Mouse (Mus musculus): Measurements from ENCODE around the gene Mtmr4. TPM values are rescaled to one million over a fixed set of nuclear protein-coding genes. Genes with fewer than 3 reads are reported as not detected.

Gene Mtmr4
- total RNA-seq (2021), result 10 to 100 TPM; 88.0 to 93.4 TPM

DNA sequence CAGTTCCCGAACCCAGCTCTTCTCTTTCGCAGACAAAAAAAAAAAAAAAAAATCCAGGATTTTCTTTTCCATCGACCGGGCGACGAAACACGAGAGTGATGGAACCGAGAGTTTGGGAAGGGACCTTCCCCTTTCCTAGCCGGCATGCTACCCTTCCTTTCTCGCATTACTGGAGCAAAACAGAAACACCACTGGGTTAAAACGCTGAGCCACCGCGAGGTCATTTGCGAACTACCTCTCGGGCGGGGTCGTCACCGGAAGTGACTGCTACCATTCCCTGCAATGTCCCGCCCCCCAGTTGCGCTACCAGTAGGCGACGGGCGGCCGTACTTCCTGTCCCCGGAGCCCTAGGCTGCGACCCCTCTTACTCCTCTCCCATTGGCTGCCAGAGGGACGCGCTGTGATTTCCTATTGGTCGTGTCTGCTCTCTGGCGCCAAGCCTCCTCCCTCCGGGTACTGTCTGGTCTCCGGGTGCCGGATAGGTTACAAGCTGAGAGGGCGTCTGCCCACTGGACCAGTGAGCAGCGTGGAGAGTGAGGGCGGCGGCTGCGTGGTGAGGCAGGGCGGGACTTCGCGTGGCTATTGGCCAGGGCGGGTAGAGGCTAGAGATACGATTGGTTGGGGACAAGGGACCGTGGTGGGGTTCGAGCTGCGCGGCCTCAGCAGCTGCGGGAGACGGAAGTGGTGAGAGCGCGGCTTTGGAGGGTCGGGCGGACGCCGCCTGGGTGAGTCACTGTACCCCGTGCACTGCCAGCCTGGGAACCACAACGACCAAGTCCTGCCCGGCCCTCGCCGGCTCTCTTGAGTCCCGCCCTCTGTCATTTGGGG, at the start of gene Mtmr4:
TSS of gene Mtmr4 (plus strand) at position 637 of the 828 bp plus-strand sequence.
- intact Hi-C loops (cut with DNase I), result no loop called here
- DNase-seq (ENCODE audit: low spot score in 2 of 2), result peak; percentile 100

DNA sequence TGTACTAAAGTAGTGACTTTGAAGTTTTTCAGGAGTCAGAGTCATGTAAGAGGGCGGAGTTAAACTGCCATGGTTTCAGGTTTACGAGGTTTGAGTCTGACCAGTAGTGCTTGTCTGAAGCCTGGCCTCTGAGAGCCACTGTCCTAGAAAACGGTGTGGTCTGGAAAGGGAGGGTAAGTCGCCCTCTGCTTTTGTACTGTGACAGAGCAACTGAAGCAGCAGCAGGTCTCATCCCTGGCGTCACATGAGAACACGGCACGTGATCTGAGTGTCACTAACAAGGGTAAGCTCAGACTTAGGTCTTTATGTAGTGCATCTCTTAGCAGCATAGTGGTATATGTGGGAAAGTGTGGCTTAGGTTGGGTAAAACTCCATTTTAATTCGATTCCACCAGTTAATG, 49.7 kb upstream of the Mtmr4 start:
- DNase-seq (ENCODE audit: low spot score in 2 of 2), result no peak
- intact Hi-C loops (cut with DNase I), result no loop called here

DNA sequence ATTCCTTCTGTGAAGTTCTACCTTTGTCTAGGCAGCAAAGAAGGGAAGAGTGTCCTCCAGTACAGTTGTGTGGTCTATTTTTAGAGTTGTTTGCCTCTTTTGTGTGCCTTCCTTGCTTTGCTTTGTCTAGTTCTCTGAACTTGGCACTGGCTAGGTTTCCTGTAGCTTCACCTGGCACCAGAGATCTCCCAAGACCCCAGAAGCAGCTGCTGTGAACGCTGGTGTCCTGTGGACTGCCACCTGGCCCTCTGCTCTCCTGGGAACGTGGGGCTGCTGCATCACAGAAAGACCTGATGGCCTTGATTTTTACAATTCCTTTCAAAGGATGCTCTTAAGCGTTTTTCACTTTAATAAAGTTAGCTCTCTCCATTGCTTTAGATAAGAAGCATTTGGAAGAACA, 49.1 kb upstream of the Mtmr4 start:
- no peak for DNase-seq (ENCODE audit: low spot score in 2 of 2)
- intact Hi-C loops (cut with DNase I), result no loop called here

DNA sequence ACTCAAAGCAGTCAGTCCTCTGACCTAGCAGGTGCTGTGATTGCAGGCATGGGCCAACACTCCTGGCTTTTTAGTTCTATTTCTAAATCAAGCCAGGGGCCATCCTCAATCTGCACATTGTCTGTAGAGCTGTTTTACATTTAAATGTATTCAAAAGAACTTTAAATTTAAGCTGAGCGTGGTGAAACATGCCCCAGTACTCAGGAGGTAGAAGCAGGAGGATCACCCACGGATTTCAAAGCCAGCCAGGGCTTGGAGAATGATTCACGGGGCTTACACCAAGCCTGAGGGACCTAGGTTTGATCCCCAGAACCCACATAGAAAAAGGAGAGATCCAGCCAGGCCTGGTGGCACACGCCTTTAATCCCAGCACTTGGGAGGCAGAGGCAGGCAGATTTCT, 38.6 kb upstream of the Mtmr4 start:
- no peak for DNase-seq (ENCODE audit: low spot score in 2 of 2)
- intact Hi-C loops (cut with DNase I), result no loop called here

- no peak for DNase-seq (ENCODE audit: low spot score in 2 of 2)
- intact Hi-C loops (cut with DNase I), result no loop called here
Observed at GRCm38 (mm10) chr11:87554386-87554785, 37.6 kb upstream of the Mtmr4 start.

DNA sequence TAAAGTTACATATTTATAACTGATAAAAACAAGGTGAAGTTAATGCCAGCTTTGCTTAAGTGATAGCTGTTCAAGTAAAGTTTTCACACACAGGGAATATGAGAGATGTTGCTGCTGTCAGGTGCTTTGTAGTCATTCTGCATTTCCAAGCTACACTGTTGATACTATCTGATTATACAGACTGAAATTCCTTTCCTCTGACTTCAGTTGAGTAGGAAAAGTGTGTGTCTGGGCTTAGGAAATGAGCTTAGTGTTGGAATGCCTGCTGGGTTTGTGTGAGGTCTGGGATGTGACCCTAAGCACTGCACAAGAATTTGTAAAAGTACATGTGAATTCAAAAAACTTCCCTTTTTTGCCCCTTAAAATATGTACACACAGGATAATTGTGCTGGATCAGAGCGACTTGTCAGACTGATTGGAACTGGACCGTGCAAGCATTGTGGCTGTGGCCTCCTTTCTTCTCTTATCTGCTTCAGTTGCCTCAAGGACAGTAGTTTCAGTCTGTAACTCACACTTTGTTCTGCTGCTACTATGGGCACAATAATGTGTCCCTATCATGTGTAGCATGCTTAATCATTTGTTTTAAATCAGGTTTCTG, 36.8 kb upstream of the Mtmr4 start:
- DNase-seq (ENCODE audit: low spot score in 2 of 2), result no peak

GRCm38 (mm10) chr11:87561208-87561607, 30.8 kb upstream of the Mtmr4 start:
- intact Hi-C loops (cut with DNase I), result no loop called here

More for the DNA sequence above, 36.8 kb upstream of the Mtmr4 start:
- intact Hi-C loops (cut with DNase I), result no loop called here

DNA sequence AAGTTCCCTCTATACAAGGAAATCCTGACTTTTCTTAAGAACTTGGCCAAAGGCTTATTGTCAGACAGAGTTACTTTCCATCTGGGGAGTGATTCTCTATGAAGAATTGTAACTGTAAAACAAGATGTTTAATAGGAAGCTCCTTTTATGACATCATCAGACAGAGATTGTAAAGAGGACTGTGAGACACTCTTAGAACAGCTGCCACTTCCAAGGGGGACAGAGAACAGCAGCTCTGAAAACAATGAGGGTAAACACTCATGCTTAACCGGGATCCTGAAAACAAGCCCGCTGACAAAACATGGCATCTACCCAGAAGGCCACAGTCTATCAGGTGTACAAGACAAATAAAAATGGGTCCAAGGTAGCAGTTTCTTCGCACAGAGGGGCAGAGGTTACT, 25.5 kb upstream of the Mtmr4 start, which contains the start of gene Gm11492:
TSS of gene Gm11492 (plus strand) at position 153 of the 400 bp plus-strand sequence.
- DNase-seq (ENCODE audit: low spot score in 2 of 2), result no peak
- intact Hi-C loops (cut with DNase I), result no loop called here

More at GRCm38 (mm10) chr11:87561208-87561607, 30.8 kb upstream of the Mtmr4 start:
- no peak for DNase-seq (ENCODE audit: low spot score in 2 of 2)

GRCm38 (mm10) chr11:87568255-87568953, 23.6 kb upstream of the Mtmr4 start, which contains the start of gene Sept4:
TSS of gene Sept4 (plus strand) at chr11:87568903.
- intact Hi-C loops (cut with DNase I), result no loop called here

DNA sequence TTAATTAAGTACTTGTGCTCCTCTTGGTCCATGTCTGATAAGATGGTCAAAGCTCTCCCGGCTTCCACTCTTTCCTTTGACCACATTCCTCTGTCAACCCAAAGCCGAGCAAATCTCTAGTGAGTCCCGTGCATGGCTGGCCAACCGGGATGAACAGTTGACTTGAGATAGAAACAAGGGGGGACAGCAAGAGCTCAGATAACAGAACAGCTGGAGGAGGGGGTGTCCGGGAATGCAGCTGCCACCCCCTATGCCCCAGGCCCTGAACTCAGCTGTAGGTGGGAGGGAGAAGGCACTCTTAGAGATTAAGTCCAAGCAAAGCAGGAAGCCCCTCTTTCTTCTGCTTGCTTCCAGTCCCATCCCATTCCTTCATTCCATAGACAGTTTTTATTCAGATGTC, 21.2 kb upstream of the Mtmr4 start:
- no peak for DNase-seq (ENCODE audit: low spot score in 2 of 2)
- intact Hi-C loops (cut with DNase I), result no loop called here

More at GRCm38 (mm10) chr11:87568255-87568953, 23.6 kb upstream of the Mtmr4 start, which contains the start of gene Sept4:
- no peak for DNase-seq (ENCODE audit: low spot score in 2 of 2)

DNA sequence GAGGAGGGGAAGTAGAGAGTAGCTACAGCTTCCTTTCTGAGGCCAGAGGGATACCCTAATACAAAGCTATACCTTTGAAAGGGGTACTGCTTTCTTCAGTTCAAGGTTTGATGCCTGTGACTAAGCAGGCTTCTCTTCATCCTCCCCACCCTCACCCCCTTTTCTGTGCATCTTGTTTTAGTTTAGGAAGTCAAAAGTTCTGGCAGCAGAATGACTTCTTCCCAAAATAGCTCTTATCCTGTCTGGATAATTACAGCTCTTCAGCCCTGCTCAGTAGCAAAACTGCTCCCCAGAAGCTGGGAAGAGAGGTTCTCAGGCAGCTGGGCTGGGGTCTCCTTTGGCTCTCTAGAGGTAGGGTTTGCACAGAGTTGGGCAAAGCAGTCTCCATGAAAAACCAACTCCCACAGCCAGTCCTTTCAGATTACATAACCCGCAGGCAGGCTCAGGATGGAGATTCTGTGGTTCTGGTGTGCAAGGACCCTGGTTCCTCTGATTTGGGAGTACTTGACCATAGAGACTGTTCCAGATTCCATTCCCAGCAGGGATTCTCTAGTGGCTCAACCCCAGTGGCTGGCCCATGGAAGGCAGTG, 20.5 kb upstream of the Mtmr4 start:
- intact Hi-C loops (cut with DNase I), result no loop called here

DNA sequence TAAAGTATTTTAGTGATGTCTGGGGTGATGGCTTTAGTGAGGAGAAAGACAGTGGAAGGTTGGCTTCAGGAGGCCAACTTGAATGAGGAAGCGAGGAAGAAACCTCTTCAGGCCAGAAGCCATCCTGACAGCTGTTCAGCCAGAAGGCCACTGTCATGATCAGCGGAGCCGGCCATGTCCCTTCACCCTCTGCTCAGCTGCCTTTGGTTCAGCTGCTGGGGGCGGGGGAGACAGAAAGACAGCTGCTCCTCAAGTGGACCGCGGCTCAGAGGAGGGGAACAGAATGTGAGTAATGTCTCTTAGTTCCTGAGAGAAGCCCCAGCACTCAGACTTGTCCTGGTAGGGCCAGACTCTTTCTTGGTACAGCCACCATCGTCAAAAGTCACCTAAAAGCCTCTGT, 18.2 kb upstream of the Mtmr4 start:
- DNase-seq (ENCODE audit: low spot score in 2 of 2), result no peak
- intact Hi-C loops (cut with DNase I), result no loop called here

More for the DNA sequence above, 20.5 kb upstream of the Mtmr4 start:
- no peak for DNase-seq (ENCODE audit: low spot score in 2 of 2)

GRCm38 (mm10) chr11:87574520-87575180, 17.3 kb upstream of the Mtmr4 start:
- intact Hi-C loops (cut with DNase I), result no loop called here
- DNase-seq (ENCODE audit: low spot score in 2 of 2), result no peak

DNA sequence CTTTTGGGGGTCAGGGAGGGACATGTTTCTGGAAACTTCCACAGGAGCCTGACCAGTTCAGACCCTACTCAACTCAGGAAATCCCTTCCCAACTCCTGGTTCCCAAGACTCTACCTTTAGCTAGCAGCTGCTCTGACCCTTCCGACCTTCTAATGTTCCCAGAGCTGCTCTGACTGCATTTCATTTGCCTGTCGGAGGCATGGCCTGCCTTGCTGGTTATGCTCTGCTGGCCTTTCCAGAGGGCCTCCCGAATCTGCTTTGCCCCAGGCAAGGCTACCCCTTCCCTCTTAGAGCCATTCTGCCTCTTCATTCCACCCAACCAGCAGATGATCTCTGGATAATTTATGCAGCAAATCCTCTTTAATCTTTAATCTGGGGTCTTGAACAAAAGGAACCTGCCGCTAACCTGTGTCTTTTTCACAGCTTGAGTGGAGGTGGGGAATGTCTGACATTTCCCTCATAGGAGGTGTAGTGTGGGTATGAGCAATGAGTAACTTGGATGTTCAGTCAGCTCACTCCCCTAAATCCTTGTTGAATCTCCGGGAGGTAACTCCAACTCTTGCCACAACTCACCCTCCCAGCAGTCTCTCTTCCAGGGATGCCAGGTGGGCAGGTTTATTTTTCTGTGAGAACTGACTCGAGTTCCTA, 14.2 kb upstream of the Mtmr4 start:
- intact Hi-C loops (cut with DNase I), result no loop called here
- DNase-seq (ENCODE audit: low spot score in 2 of 2), result no peak

GRCm38 (mm10) chr11:87578249-87578962, 13.6 kb upstream of the Mtmr4 start:
- peak; percentile 72 to 78 for DNase-seq (ENCODE audit: low spot score in 2 of 2)
- intact Hi-C loops (cut with DNase I), result no loop called here

- peak in 1 of 2 experiments; percentile 32 for DNase-seq (ENCODE audit: low spot score in 2 of 2)
- intact Hi-C loops (cut with DNase I), result no loop called here
Observed at GRCm38 (mm10) chr11:87578963-87579601, 12.9 kb upstream of the Mtmr4 start.

- intact Hi-C loops (cut with DNase I), result no loop called here
- DNase-seq (ENCODE audit: low spot score in 2 of 2), result no peak
Observed at GRCm38 (mm10) chr11:87579713-87580112, 12.2 kb upstream of the Mtmr4 start.

DNA sequence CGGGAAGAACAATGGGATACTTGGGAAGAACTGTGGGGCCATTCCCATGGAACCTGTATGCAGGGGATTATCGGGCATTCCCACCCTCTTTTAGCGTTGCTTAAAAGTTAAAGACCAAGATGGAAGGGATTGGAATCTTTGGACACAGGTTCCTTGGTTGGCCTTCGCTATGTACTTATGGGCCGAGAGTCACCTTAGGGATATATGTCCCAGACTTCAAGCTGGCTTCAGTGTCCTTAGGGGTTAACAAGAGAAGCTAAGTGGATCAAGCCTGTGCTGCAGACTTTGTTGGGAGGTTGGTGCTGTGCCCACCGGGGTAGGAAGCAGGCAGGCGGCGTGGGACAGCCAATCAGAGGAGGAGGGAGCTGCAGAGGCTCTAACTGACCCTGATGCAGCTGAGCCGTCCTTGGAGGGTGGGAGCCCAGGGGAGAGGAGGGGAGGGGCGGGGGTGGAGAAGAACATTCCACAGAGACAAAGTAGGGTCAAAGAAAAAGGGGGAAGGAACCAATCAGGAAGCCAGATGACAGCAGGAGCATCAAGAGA, 11.3 kb upstream of the Mtmr4 start:
- no peak for DNase-seq (ENCODE audit: low spot score in 2 of 2)
- intact Hi-C loops (cut with DNase I), result no loop called here
